Mouse (Mus musculus) colon, adult 2 months (tissue): ENCODE data around the gene Pabpn1l. TPM values are rescaled to one million over a fixed set of nuclear protein-coding genes. Genes with fewer than 3 reads are reported as not detected.

Experiments used
- polyA plus RNA-seq: library from polyadenylated mRNA; depleted of rRNA; stranded (reverse); fragments of >200 nt; gene quantifications from 2 replicates; pipeline ENCODE4 v1.2.3, GENCODE M21; 2012; rRNA removed

Pabpn1l gene
- polyA plus RNA-seq: not detected in 2 replicates

DNA sequence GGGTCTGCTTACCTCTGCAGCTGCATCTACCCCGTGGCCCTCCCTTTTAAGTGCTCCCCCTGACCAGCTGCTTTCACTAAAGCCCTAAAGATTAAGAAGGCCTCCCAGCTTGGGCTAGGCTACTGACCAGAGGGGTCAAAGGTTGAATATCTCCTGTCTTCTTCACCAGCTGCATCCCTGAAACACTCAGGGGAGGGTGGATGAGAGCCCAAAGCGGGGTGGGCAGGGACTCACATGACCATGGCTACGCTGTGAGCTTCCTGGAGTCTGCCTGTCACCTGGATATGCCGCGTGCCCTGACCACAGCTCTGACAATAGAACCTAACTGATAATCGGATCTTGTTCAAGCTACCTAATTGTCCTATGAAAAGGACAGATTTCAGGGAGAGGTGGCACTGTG, at the start of gene Pabpn1l:
Gene Pabpn1l (minus strand): TSS at position 13 of the 400 bp plus-strand sequence.

DNA sequence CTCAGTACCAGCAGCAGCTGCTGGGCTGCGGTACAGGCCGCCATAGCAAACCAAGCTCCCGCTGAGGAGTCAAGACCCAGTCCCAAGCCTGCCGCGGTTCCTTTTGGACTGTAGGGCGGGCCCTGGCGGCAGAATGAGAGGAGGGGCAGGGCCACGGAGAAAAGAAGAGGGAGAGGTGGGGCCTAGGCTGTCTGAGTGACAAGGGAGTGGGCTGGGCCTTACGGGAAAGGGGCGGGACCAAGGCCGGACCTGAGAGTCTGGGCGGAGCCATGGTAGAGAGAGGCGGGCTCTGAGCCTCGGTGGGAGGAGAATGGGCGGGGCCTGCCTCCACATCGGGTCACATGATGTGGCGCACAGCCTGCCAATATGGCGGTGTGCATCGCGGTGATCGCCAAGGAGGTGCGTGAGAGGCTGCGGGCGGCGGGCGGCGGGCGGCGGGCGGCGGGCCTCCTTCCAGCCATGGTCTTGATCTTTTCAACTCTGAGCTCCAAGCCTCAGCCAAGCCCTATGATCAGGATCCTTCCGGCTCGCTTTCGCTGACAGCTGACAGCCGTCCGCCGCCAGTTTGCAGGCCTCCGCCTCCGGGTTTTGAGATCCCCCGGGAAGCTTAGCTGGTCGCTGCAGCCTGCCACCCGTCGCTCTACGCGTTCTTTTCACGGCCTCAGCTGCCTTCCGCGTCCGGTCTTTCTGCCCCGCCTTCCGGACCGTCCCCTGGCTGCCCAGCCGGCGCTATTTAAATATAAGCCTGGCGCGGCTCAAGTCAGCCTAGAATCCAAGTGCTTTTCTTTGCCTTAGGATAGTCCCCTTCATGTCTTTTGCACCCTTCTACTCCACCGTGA, 11.0 kb downstream of the Pabpn1l start, which contains the start of the genes Galns and Trappc2l:
Gene Galns (minus strand): TSS at position 169 of the 839 bp plus-strand sequence.
Gene Trappc2l (plus strand): TSS at position 346 of the 839 bp plus-strand sequence.

GRCm38 (mm10) chr8:122576648-122577022, 45.9 kb downstream of the Pabpn1l start, which contains the start of gene Aprt:
Aprt (minus strand) TSS chr8:122576909.

Other genes with a start within 250 kb of the Pabpn1l start
- 33.2 and 40.0 TPM in 2 replicates for gene Zc3h18, start 246.1 kb downstream of the Pabpn1l start, polyA plus RNA-seq
- 0.17 and 1.0 TPM in 2 replicates for gene Il17c, start 200.7 kb downstream of the Pabpn1l start, polyA plus RNA-seq
- gene Cyba, start 189.8 kb downstream of the Pabpn1l start, polyA plus RNA-seq: 329 and 330 TPM in 2 replicates
- gene Mvd, start 179.3 kb downstream of the Pabpn1l start, polyA plus RNA-seq: 59.0 and 70.3 TPM in 2 replicates
- 1.2 and 2.7 TPM in 2 replicates for gene Snai3, start 162.0 kb downstream of the Pabpn1l start, polyA plus RNA-seq
- 68.6 and 71.3 TPM in 2 replicates for gene Rnf166, start 146.7 kb downstream of the Pabpn1l start, polyA plus RNA-seq
- 27.5 and 28.8 TPM in 2 replicates for gene Ctu2, start 146.6 kb downstream of the Pabpn1l start, polyA plus RNA-seq
- gene Piezo1, start 71.4 kb downstream of the Pabpn1l start, polyA plus RNA-seq: 70.0 and 95.6 TPM in 2 replicates
- gene Cdt1, start 54.7 kb downstream of the Pabpn1l start, polyA plus RNA-seq: 29.3 and 35.4 TPM in 2 replicates
- gene Aprt, start 45.8 kb downstream of the Pabpn1l start, polyA plus RNA-seq: 277 TPM in 2 replicates
- gene Galns, start 11.3 kb downstream of the Pabpn1l start, polyA plus RNA-seq: 23.6 and 24.8 TPM in 2 replicates
- 169 and 220 TPM in 2 replicates for gene Trappc2l, start 11.1 kb downstream of the Pabpn1l start, polyA plus RNA-seq
- gene Cbfa2t3, start 76.4 kb upstream of the Pabpn1l start, polyA plus RNA-seq: 18.5 and 33.0 TPM in 2 replicates
- gene Acsf3, start 152.7 kb upstream of the Pabpn1l start, polyA plus RNA-seq: 29.1 and 33.3 TPM in 2 replicates
- 0.03 TPM in 1 of 2 replicates, not detected in the other for gene Cdh15, start 225.2 kb upstream of the Pabpn1l start, polyA plus RNA-seq